Mouse (Mus musculus): Measurements from ENCODE around the gene Gm37419. TPM values are rescaled to one million over a fixed set of nuclear protein-coding genes. Genes with fewer than 3 reads are reported as not detected.

Gm37419 gene
- polyA plus RNA-seq, 1 experiment = not detected

DNA sequence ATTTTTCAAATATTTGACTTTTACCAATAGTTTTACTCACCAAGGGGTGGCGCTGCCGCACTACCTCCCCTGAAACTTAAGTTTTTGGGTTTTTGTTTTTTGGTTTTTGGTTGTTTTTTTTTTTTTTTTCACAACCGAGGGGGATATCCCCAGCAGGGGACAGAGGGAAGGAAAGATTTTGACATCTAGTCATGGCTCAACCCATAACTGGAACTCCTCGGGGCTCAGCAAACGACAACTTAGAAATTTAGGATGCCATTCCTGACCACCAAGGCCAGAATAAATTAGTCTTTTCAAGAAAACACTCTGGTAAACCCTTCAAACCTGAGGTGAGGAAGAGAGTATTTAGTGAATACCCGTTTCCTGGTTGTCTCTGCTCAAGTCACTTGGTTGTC lies 2.8 kb upstream of the Gm37419 start:
- Histone ChIP-seq H3K4me3 (ENCODE audit: low read depth, low read length) (no peak overlapping the region), H3K27ac (ENCODE audit: insufficient read depth, low read depth, low read length) (no peak overlapping the region), H3K36me3 (ENCODE audit: control insufficient read depth, insufficient read depth, low read length) (no peaks in the 10 kb centered on the region), H3K4me1 (ENCODE audit: control insufficient read depth, insufficient read depth, insufficient read length, low read length) (peaks cover 9% of the 10 kb centered on the region), H3K27me3 (ENCODE audit: control insufficient read depth, insufficient read depth, low read length) (no peaks in the 10 kb centered on the region; the same call in 1 of the 2 replicates)
- TF ChIP-seq POLR2A (IDR thresholded peaks at IDR 0.05; ENCODE audit: low read depth, low read length) = no peak
- peak; percentile 1; the same call in 1 of the 2 replicates for TF ChIP-seq CTCF (IDR thresholded peaks at IDR 0.05; ENCODE audit: extremely low read depth, insufficient read length, insufficient replicate concordance, low read depth, low read length)
- 19% methylated on average over 6 of the region's 6 CpGs for WGBS

GRCm38 (mm10) chr16:23986176-23986575 lies 2.1 kb upstream of the Gm37419 start:
- 18% methylated on average over 3 of the region's 3 CpGs for WGBS
- H3K27me3 ChIP-seq (ENCODE audit: control insufficient read depth, insufficient read depth, low read length) = no peaks in the 10 kb centered on the region; the same call in 1 of the 2 replicates
- H3K27ac ChIP-seq (ENCODE audit: insufficient read depth, low read depth, low read length) = peak overlapping the region; percentile 61
- TF ChIP-seq POLR2A (IDR thresholded peaks at IDR 0.05; ENCODE audit: low read depth, low read length) = no peak
- no peak for TF ChIP-seq CTCF (IDR thresholded peaks at IDR 0.05; ENCODE audit: extremely low read depth, insufficient read length, insufficient replicate concordance, low read depth, low read length)
- peaks cover 5% of the 10 kb centered on the region for H3K4me1 ChIP-seq (ENCODE audit: control insufficient read depth, insufficient read depth, insufficient read length, low read length)
- H3K36me3 ChIP-seq (ENCODE audit: control insufficient read depth, insufficient read depth, low read length) = no peaks in the 10 kb centered on the region
- no peak overlapping the region for H3K4me3 ChIP-seq (ENCODE audit: low read depth, low read length)

- Histone ChIP-seq H3K4me3 (ENCODE audit: low read depth, low read length) (peak overlapping the region; percentile 70), H3K27ac (ENCODE audit: insufficient read depth, low read depth, low read length) (peak overlapping the region; percentile 61), H3K27me3 (ENCODE audit: control insufficient read depth, insufficient read depth, low read length) (no peaks in the 10 kb centered on the region), H3K36me3 (ENCODE audit: control insufficient read depth, insufficient read depth, low read length) (no peaks in the 10 kb centered on the region), H3K4me1 (ENCODE audit: control insufficient read depth, insufficient read depth, insufficient read length, low read length) (peaks cover 5% of the 10 kb centered on the region)
- WGBS = 2% methylated on average over 17 of the region's 17 CpGs
- TF ChIP-seq POLR2A (IDR thresholded peaks at IDR 0.05; ENCODE audit: low read depth, low read length) (no peak), CTCF (IDR thresholded peaks at IDR 0.05; ENCODE audit: extremely low read depth, insufficient read length, insufficient replicate concordance, low read depth, low read length) (no peak)
Measured at GRCm38 (mm10) chr16:23986871-23987270, 1.4 kb upstream of the Gm37419 start.

- TF ChIP-seq CTCF (IDR thresholded peaks at IDR 0.05; ENCODE audit: extremely low read depth, insufficient read length, insufficient replicate concordance, low read depth, low read length) (no peak), POLR2A (IDR thresholded peaks at IDR 0.05; ENCODE audit: low read depth, low read length) (no peak)
- peaks cover 6% of the 10 kb centered on the region for H3K4me1 ChIP-seq (ENCODE audit: control insufficient read depth, insufficient read depth, insufficient read length, low read length)
- H3K27me3 ChIP-seq (ENCODE audit: control insufficient read depth, insufficient read depth, low read length) = no peaks in the 10 kb centered on the region
- H3K36me3 ChIP-seq (ENCODE audit: control insufficient read depth, insufficient read depth, low read length) = no peaks in the 10 kb centered on the region
- H3K27ac ChIP-seq (ENCODE audit: insufficient read depth, low read depth, low read length) = peak overlapping the region; percentile 79
- WGBS = 1% methylated on average over 60 of the region's 64 CpGs
- peak overlapping the region; percentile 70 for H3K4me3 ChIP-seq (ENCODE audit: low read depth, low read length)
Measured at GRCm38 (mm10) chr16:23987341-23988156, 733 bp upstream of the Gm37419 start.

GRCm38 (mm10) chr16:23988157-23988465 lies 171 bp upstream of the Gm37419 start:
- no peaks in the 10 kb centered on the region for H3K27me3 ChIP-seq (ENCODE audit: control insufficient read depth, insufficient read depth, low read length)
- under 1% methylated on average over 13 of the region's 13 CpGs for WGBS
- peaks cover 8% of the 10 kb centered on the region for H3K4me1 ChIP-seq (ENCODE audit: control insufficient read depth, insufficient read depth, insufficient read length, low read length)

GRCm38 (mm10) chr16:23989209-23990160 lies 1.2 kb downstream of the Gm37419 start:
- 19% methylated on average over 25 of the region's 25 CpGs for WGBS
- peak overlapping the region; percentile 70 for H3K4me3 ChIP-seq (ENCODE audit: low read depth, low read length)
- H3K27ac ChIP-seq (ENCODE audit: insufficient read depth, low read depth, low read length) = peak overlapping the region; percentile 98
- H3K27me3 ChIP-seq (ENCODE audit: control insufficient read depth, insufficient read depth, low read length) = no peaks in the 10 kb centered on the region
- no peak for TF ChIP-seq POLR2A (IDR thresholded peaks at IDR 0.05; ENCODE audit: low read depth, low read length)
- TF ChIP-seq CTCF (IDR thresholded peaks at IDR 0.05; ENCODE audit: extremely low read depth, insufficient read length, insufficient replicate concordance, low read depth, low read length) = no peak
- no peaks in the 10 kb centered on the region for H3K36me3 ChIP-seq (ENCODE audit: control insufficient read depth, insufficient read depth, low read length)
- H3K4me1 ChIP-seq (ENCODE audit: control insufficient read depth, insufficient read depth, insufficient read length, low read length) = peaks cover 13% of the 10 kb centered on the region

More at GRCm38 (mm10) chr16:23988157-23988465, 171 bp upstream of the Gm37419 start:
- H3K4me3 ChIP-seq (ENCODE audit: low read depth, low read length) = peak overlapping the region; percentile 70
- TF ChIP-seq CTCF (IDR thresholded peaks at IDR 0.05; ENCODE audit: extremely low read depth, insufficient read length, insufficient replicate concordance, low read depth, low read length) (no peak), POLR2A (IDR thresholded peaks at IDR 0.05; ENCODE audit: low read depth, low read length) (no peak)
- H3K27ac ChIP-seq (ENCODE audit: insufficient read depth, low read depth, low read length) = peak overlapping the region; percentile 79
- H3K36me3 ChIP-seq (ENCODE audit: control insufficient read depth, insufficient read depth, low read length) = no peaks in the 10 kb centered on the region

Data from small intestine, adult 2 months (tissue).